Mouse (Mus musculus): ENCODE measurements around the gene Trim52. TPM values are rescaled to one million over a fixed set of nuclear protein-coding genes. Genes with fewer than 3 reads are reported as not detected.

The Trim52 gene
- not detected in 2 replicates for total RNA-seq (2014; rRNA removed)
- polyA plus RNA-seq (2015; fragmentation: Nextera tagmentation; extraction: Ambion mirVana) = not detected in 2 replicates

GRCm38 (mm10) chr14:106105980-106106379, at the start of gene Trim52:
Trim52 (plus strand) TSS chr14:106106198.
- no peak for TF ChIP-seq CTCF (IDR thresholded peaks at IDR 0.05; ENCODE audit: low read depth)
- Histone ChIP-seq H3K9me3 (ENCODE audit: low read length) (no peaks in the 10 kb centered on the region), H3K9ac (replicated peaks; ENCODE audit: low read length) (no peak within 1 kb of the TSS), H3K4me2 (ENCODE audit: low read depth, low read length) (no peak within 1 kb of the TSS), H3K4me1 (ENCODE audit: insufficient read depth, low read length) (no peaks in the 10 kb centered on the region), H3K27me3 (ENCODE audit: insufficient read depth, low read length) (no peaks in the 10 kb centered on the region), H3K4me3 (ENCODE audit: low read length) (no peak within 1 kb of the TSS), H3K27ac (no peak within 1 kb of the TSS), H3K36me3 (ENCODE audit: insufficient read depth, low read length) (no peaks in the 10 kb centered on the region)
- WGBS = 98% methylated on average over 21 of the region's 21 CpGs
- DNase-seq (ENCODE audit: low spot score) = no peak
- ATAC-seq = no peak

GRCm38 (mm10) chr14:106072608-106073007, 33.4 kb upstream of the Trim52 start:
- DNase-seq (ENCODE audit: low spot score) (no peak), ATAC-seq (no peak)
- Histone ChIP-seq H3K9ac (replicated peaks; ENCODE audit: low read length) (no peak overlapping the region), H3K4me2 (ENCODE audit: low read depth, low read length) (no peak overlapping the region), H3K4me1 (ENCODE audit: insufficient read depth, low read length) (no peaks in the 10 kb centered on the region), H3K36me3 (ENCODE audit: insufficient read depth, low read length) (no peaks in the 10 kb centered on the region), H3K27ac (no peak overlapping the region), H3K4me3 (ENCODE audit: low read length) (no peak overlapping the region), H3K9me3 (ENCODE audit: low read length) (no peaks in the 10 kb centered on the region), H3K27me3 (ENCODE audit: insufficient read depth, low read length) (no peaks in the 10 kb centered on the region)
- 86% methylated on average over 1 of the region's 1 CpGs for WGBS
- no peak for TF ChIP-seq CTCF (IDR thresholded peaks at IDR 0.05; ENCODE audit: low read depth)

GRCm38 (mm10) chr14:106075181-106076064, 30.6 kb upstream of the Trim52 start:
- Histone ChIP-seq H3K27ac (no peak overlapping the region), H3K4me1 (ENCODE audit: insufficient read depth, low read length) (no peaks in the 10 kb centered on the region), H3K9me3 (ENCODE audit: low read length) (no peaks in the 10 kb centered on the region), H3K9ac (replicated peaks; ENCODE audit: low read length) (no peak overlapping the region), H3K36me3 (ENCODE audit: insufficient read depth, low read length) (no peaks in the 10 kb centered on the region), H3K27me3 (ENCODE audit: insufficient read depth, low read length) (no peaks in the 10 kb centered on the region), H3K4me2 (ENCODE audit: low read depth, low read length) (no peak overlapping the region), H3K4me3 (ENCODE audit: low read length) (no peak overlapping the region)
- WGBS = 34% methylated on average over 3 of the region's 3 CpGs
- DNase-seq (ENCODE audit: low spot score) (peak; percentile 76), ATAC-seq (peak; percentile 93)
- TF ChIP-seq CTCF (IDR thresholded peaks at IDR 0.05; ENCODE audit: low read depth) = no peak

- 74% methylated on average over 13 of the region's 13 CpGs for WGBS
- no peak overlapping the region for H3K4me3 ChIP-seq (ENCODE audit: low read length)
These were observed 17.4 kb upstream of the Trim52 start for GRCm38 (mm10) chr14:106088480-106089037.

GRCm38 (mm10) chr14:106096816-106097215, 9.2 kb upstream of the Trim52 start:
- Histone ChIP-seq H3K27me3 (ENCODE audit: insufficient read depth, low read length) (no peaks in the 10 kb centered on the region), H3K36me3 (ENCODE audit: insufficient read depth, low read length) (no peaks in the 10 kb centered on the region), H3K4me2 (ENCODE audit: low read depth, low read length) (no peak overlapping the region), H3K4me1 (ENCODE audit: insufficient read depth, low read length) (no peaks in the 10 kb centered on the region), H3K4me3 (ENCODE audit: low read length) (no peak overlapping the region), H3K27ac (no peak overlapping the region), H3K9ac (replicated peaks; ENCODE audit: low read length) (no peak overlapping the region), H3K9me3 (ENCODE audit: low read length) (no peaks in the 10 kb centered on the region)
- TF ChIP-seq CTCF (IDR thresholded peaks at IDR 0.05; ENCODE audit: low read depth) = no peak
- WGBS = 82% methylated on average over 4 of the region's 4 CpGs
- ATAC-seq (no peak), DNase-seq (ENCODE audit: low spot score) (no peak)

More at GRCm38 (mm10) chr14:106088480-106089037, 17.4 kb upstream of the Trim52 start:
- Histone ChIP-seq H3K36me3 (ENCODE audit: insufficient read depth, low read length) (no peaks in the 10 kb centered on the region), H3K4me2 (ENCODE audit: low read depth, low read length) (no peak overlapping the region), H3K27me3 (ENCODE audit: insufficient read depth, low read length) (no peaks in the 10 kb centered on the region), H3K27ac (no peak overlapping the region), H3K4me1 (ENCODE audit: insufficient read depth, low read length) (no peaks in the 10 kb centered on the region), H3K9ac (replicated peaks; ENCODE audit: low read length) (no peak overlapping the region), H3K9me3 (ENCODE audit: low read length) (no peaks in the 10 kb centered on the region)
- ATAC-seq (no peak), DNase-seq (ENCODE audit: low spot score) (peak; percentile 6)
- no peak for TF ChIP-seq CTCF (IDR thresholded peaks at IDR 0.05; ENCODE audit: low read depth)

GRCm38 (mm10) chr14:106100858-106101257, 5.1 kb upstream of the Trim52 start:
- H3K9ac ChIP-seq (replicated peaks; ENCODE audit: low read length) = no peak overlapping the region
- H3K36me3 ChIP-seq (ENCODE audit: insufficient read depth, low read length) = no peaks in the 10 kb centered on the region
- no peak for TF ChIP-seq CTCF (IDR thresholded peaks at IDR 0.05; ENCODE audit: low read depth)
- no peaks in the 10 kb centered on the region for H3K27me3 ChIP-seq (ENCODE audit: insufficient read depth, low read length)
- H3K9me3 ChIP-seq (ENCODE audit: low read length) = no peaks in the 10 kb centered on the region
- DNase-seq (ENCODE audit: low spot score) (no peak), ATAC-seq (no peak)
- WGBS = 96% methylated on average over 14 of the region's 14 CpGs
- H3K4me1 ChIP-seq (ENCODE audit: insufficient read depth, low read length) = no peaks in the 10 kb centered on the region
- no peak overlapping the region for H3K4me3 ChIP-seq (ENCODE audit: low read length)
- H3K27ac ChIP-seq = no peak overlapping the region
- H3K4me2 ChIP-seq (ENCODE audit: low read depth, low read length) = no peak overlapping the region

- Histone ChIP-seq H3K36me3 (ENCODE audit: insufficient read depth, low read length) (no peaks in the 10 kb centered on the region), H3K4me1 (ENCODE audit: insufficient read depth, low read length) (no peaks in the 10 kb centered on the region), H3K9me3 (ENCODE audit: low read length) (no peaks in the 10 kb centered on the region), H3K27me3 (ENCODE audit: insufficient read depth, low read length) (no peaks in the 10 kb centered on the region), H3K4me3 (ENCODE audit: low read length) (no peak overlapping the region), H3K27ac (no peak overlapping the region), H3K4me2 (ENCODE audit: low read depth, low read length) (no peak overlapping the region), H3K9ac (replicated peaks; ENCODE audit: low read length) (no peak overlapping the region)
- ATAC-seq (no peak), DNase-seq (ENCODE audit: low spot score) (no peak)
- WGBS = 97% methylated on average over 22 of the region's 22 CpGs
- TF ChIP-seq CTCF (IDR thresholded peaks at IDR 0.05; ENCODE audit: low read depth) = no peak
These were observed 427 bp downstream of the Trim52 start for GRCm38 (mm10) chr14:106106425-106106824.

Data from hindbrain, postnatal 0 days (tissue).